Mouse (Mus musculus) mesoderm, embryonic 11.5 days (tissue): ENCODE data around the gene Donson.

Experiments used
- DNase-seq: peaks from one replicate; pipeline ENCODE4 v3.0.0-alpha.2; 2012; ENCODE audit warnings: low read depth, low spot score

Donson gene

DNA sequence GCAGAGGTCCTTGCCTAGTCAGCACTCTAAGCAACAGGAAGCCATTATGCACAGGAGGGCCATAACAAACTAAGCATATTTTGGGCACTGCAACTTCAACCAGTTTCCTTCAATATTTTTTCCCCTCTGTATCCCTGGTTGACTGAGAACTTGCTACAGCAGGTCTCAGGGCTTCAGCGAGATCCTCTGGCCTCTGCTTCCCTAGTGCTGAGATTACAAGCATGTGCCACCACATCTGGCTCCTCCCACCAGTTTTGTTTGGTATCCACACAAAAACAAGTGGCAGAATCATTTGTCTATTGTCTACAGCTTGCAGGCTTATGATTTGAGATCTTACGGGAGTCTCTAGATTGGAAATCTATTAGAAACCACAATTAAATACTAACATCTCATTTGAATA, 43.7 kb downstream of the Donson start:
- DNase-seq, result no peak

DNA sequence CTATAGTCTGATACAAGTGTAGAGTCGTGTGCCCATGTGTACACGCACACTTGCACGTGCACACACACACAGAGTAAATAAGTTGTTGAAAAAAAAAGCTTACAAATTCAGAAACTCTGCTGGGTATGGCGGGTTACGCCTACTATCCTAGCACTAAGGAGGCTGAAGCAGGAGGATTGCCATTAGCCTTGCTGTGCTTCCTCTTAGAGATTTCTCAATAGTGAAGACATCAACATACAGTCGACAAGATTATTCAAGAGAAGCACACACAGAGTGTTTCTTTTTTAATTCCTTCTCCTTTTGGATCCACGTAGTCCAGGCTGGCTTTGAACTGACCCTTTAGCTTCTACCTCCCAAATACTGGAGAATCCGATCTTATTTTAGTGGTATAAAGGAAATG, 48.4 kb downstream of the Donson start:
- DNase-seq, result no peak

DNA sequence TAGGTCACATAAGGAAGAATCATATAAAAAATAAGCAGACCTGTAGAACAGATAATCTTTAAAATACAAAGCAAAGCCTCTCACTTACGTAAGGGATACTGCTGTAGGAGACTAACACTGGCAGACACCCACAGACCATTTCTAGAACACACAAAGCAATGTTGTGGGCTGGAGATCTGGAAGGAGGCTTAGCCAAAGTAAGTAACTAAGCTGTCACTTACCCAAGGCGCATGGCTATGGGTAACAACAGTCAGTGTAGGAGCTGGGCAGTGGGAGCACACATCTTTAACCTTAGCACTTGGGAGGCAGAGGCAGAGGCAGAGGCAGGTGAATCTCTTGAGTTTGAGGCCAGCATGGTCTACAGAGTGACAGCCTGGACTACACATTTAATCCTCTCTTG, 48.9 kb downstream of the Donson start:
- no peak for DNase-seq

DNA sequence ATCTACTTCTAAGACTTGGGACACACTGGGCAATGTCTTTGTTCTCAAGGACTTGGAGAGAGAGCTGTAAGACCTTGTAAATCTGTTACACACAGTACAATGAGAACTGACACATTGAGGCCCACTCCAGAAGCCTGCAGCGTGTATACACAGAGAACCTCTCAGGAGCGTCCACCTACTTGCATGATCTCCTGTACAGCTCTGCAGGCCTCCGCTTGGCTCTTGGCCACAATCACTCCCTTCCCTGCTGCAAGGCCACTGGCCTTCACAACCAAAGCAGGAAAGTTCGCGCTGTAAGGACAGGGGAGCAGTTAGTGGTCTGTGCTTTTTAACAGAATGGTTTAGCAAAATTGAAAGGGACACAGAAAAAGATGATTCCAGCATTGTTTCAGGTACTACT, 49.4 kb downstream of the Donson start:
- no peak for DNase-seq

DNA sequence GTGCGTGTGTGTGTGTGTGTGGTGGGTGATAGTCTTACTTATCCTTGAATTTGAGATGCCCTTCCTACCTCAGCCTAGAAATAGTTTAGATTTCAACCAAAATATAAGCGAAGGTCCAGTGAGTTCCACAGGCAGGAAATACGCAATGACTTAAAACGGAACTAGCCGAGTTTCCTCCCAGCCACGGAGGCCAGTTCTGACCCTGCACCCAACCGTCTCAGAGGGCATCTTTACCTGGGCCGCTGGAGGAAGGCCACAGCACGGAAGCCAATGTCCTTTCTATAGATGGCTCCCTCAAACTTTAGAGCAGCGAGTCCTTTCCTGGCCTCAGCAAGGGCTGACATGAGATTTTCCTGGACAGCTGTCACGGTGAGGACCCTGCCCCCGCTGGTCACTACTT, 54.9 kb downstream of the Donson start:
- DNase-seq, result no peak

DNA sequence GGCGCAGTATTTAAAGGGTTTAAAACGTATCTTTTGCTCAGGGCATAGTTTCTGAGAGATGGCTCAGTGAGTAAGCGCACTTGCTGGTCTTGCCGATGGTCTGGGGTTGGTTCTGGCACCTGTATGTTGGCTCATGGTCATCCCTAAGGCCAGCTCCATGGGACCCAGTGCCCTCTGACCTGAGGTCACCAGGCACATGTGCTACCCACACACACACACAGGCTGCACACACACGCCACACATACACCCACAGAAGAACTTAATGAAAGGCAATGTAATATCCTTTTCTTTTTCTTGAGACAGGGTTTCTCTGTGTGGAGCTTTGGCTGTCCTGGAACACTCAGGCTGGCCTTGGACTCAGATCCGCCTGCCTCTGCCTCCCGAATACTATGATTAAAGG, 55.6 kb downstream of the Donson start:
- DNase-seq, result no peak

DNA sequence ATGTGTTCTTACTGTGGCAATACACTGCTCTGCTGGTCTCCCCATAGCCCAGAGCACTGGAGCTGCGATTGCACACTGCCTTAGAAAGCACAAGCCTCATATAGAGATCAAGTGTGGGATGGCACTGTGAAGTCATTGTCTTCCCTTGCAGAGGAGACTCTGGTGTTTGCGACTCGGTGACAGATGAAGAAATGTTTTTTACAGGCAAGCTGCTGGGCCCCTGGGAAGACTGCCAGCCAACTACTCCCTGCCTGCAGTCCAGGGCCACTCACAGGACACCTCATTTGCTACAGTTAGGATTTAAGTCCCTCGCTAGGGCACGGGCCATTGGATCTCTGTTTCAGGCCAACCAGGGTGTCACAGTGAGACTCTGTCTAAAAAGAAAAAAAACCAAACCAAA, 56.1 kb downstream of the Donson start:
- no peak for DNase-seq

DNA sequence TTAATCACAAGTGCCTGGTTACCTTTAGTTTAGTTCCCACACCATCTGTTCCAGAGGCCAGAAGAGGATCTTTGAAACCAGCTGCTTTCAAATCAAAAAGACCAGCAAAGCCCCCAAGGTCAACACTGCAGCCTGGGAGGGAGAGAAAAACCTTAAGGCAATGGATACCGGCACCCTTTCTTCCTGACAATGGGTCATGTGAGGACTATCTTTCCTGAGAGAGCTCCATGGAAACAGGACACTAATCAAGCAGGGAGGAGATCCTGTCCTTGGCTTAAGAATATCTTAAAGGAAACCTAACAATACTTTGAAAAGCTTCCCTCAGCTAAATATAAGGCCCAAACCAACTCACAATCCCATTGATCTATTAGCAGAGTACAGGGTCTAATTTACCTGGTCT, 58.0 kb downstream of the Donson start:
- no peak for DNase-seq

DNA sequence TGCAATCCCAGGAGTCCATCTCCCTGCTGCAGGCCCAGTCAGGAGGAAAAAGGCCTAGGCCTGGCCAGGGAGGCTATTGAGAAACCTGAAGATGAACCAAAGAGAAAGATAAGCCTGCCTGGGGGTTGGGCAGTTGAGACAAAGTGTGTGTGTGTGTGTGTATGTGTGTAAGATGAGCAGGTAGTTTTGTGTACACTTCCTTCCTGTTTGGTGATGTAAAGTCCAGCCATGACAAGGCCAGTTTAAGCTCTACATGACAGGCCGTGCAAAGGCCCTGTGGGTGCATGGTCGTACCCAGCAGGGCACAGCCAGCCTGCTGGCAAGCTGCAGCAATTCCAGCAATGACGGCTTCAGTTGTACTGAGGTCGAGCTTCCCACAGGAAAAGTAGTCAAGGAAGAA, 58.8 kb downstream of the Donson start:
- no peak for DNase-seq

DNA sequence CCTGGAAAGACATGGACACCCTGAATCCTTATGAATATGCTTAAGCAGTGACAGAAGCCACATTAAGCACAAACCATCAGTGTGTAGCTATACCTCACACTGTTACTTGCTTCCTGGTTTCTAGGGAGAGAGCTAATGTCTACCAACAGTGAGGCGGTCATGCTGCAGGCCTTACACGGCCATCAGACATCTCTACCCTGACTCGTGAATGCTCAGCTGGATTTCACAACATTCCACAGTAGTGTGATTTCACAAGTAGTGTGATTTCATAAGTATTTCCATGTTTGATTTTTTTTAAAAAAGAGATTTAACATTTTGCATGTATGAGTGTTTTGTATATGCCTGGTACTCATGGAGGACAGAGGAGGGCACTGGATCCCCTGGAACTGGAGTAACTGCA, 59.9 kb downstream of the Donson start:
- DNase-seq, result no peak

DNA sequence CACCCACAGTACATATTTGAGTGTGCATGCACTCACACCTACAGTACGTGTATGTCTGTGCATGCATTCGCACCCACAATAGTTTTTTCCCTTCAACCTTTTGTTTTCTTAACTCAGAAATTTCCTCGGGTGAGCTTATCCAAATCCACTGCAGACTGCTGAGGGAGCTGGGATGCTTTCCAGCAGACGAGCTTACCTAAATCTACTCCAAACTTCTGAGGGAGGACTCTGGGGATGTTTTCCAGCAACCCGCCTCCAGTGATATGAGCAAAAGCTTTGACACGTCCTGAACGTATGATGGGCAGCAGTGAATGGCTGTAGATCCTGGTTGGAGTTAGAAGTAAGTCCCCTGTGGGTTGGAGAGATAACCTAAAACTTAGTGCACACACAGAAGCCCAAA, 60.7 kb downstream of the Donson start:
- no peak for DNase-seq
